Mouse (Mus musculus) forebrain, embryonic 14.5 days (tissue): ENCODE measurements around the gene Rgs2. TPM values are rescaled to one million over a fixed set of nuclear protein-coding genes. Genes with fewer than 3 reads are reported as not detected.

Experiments used
- ATAC-seq: fragments of 200-750 bp; cut with Nextera tagmentation; 2 replicates; pipeline ENCODE4 v1.8.0; 2017; ENCODE audit warnings: mild to moderate bottlenecking, moderate library complexity
- DNase-seq: peaks from one replicate; pipeline ENCODE4 v3.0.0-alpha.2; 2015; ENCODE audit warnings: low spot score
- H3K27ac ChIP-seq: fragments of 300-500 bp; sonication (generic); 2 replicates; pipeline ENCODE4 v1.5.1; 2014; ENCODE audit warnings: low read depth, mild to moderate bottlenecking, control low read depth, low read length, moderate library complexity
- H3K27me3 ChIP-seq: fragments of 300-500 bp; sonication (generic); replicated peaks from 2 replicates; pipeline ENCODE4 v1.6.1; 2014; ENCODE audit warnings: low read length, control low read depth, mixed read lengths; ENCODE audit not compliant: control insufficient read depth, insufficient read depth
- H3K36me3 ChIP-seq: fragments of 300-500 bp; sonication (generic); 2 replicates; pipeline ENCODE4 v1.6.1; 2014; ENCODE audit warnings: low read length, control low read depth; ENCODE audit not compliant: control insufficient read depth, insufficient read depth
- H3K4me1 ChIP-seq: fragments of 300-500 bp; sonication (generic); 2 replicates; pipeline ENCODE4 v1.6.1; 2014; ENCODE audit warnings: antibody characterized with exemption, low read length, control low read depth; ENCODE audit not compliant: control insufficient read depth, insufficient read depth
- H3K4me2 ChIP-seq: fragments of 300-500 bp; sonication (generic); 2 replicates; pipeline ENCODE4 v1.6.1; 2014; ENCODE audit warnings: mild to moderate bottlenecking, control low read depth, low read length
- H3K4me3 ChIP-seq: fragments of 300-500 bp; sonication (generic); 2 replicates; pipeline ENCODE4 v1.5.1; 2014; ENCODE audit warnings: low read depth, low read length, control low read depth
- H3K9ac ChIP-seq: fragments of 300-500 bp; sonication (generic); 2 replicates; pipeline ENCODE4 v1.6.1; 2014; ENCODE audit warnings: mild to moderate bottlenecking, low read length, control low read depth, moderate library complexity
- H3K9me3 ChIP-seq: fragments of 300-500 bp; sonication (generic); replicated peaks from 2 replicates; pipeline ENCODE4 v1.6.1; 2016; ENCODE audit warnings: low read length, control low read depth, mixed read lengths; ENCODE audit not compliant: control insufficient read depth
- WGBS: fragments of 180-500 bp; shearing (Covaris S2); extraction: QIAGEN DNeasy Blood & Tissue Kit; methylation state at CpG from one replicate; pipeline ENCODE4 v1.1.7; 2014; 5-methylcytosine and 5-hydroxymethylcytosine counted together
- polyA plus RNA-seq: library from polyadenylated mRNA; unstranded; fragments of >200 nt; fragmentation: Nextera tagmentation; extraction: Ambion mirVana; gene quantifications from 2 replicates; pipeline ENCODE4 v1.2.1, GENCODE M21; 2014

Gene Rgs2
- polyA plus RNA-seq, 1 experiment from 2014 or later: 98.0 TPM

GRCm38 (mm10) chr1:144006542-144006941, 2.6 kb upstream of the Rgs2 start:
- Histone ChIP-seq H3K36me3 (peaks cover 9% of the 10 kb centered on the region; the same call in 1 of the 2 replicates), H3K4me3 (peak overlapping the region; percentile 8; the same call in 1 of the 2 replicates), H3K4me1 (peaks cover 6% of the 10 kb centered on the region), H3K4me2 (peak overlapping the region; percentile 45), H3K9me3 (no peaks in the 10 kb centered on the region), H3K27me3 (no peaks in the 10 kb centered on the region), H3K27ac (no peak overlapping the region), H3K9ac (peak overlapping the region; percentile 32; the same call in 1 of the 2 replicates)
- no peak; the same call in 1 of the 2 replicates for ATAC-seq
- 2% methylated on average over 8 of the region's 8 CpGs for WGBS
- DNase-seq: peak; percentile 86

- H3K36me3 ChIP-seq: peaks cover 11% of the 10 kb centered on the region; the same call in 1 of the 2 replicates
- H3K27ac ChIP-seq: no peak overlapping the region
- H3K4me3 ChIP-seq: no peak overlapping the region
- H3K27me3 ChIP-seq: no peaks in the 10 kb centered on the region
- H3K4me2 ChIP-seq: no peak overlapping the region
- no peak for DNase-seq
- peaks cover 6% of the 10 kb centered on the region for H3K4me1 ChIP-seq
- H3K9me3 ChIP-seq: no peaks in the 10 kb centered on the region
- no peak for ATAC-seq
- H3K9ac ChIP-seq: no peak overlapping the region
Observed at GRCm38 (mm10) chr1:144005648-144006047, 1.7 kb upstream of the Rgs2 start.

GRCm38 (mm10) chr1:144004741-144005140, 780 bp upstream of the Rgs2 start:
- Histone ChIP-seq H3K9ac (peak overlapping the region; percentile 70), H3K9me3 (no peaks in the 10 kb centered on the region), H3K4me2 (peak overlapping the region; percentile 92), H3K27me3 (no peaks in the 10 kb centered on the region), H3K27ac (peak overlapping the region; percentile 68; the same call in 1 of the 2 replicates), H3K36me3 (peaks cover 11% of the 10 kb centered on the region; the same call in 1 of the 2 replicates), H3K4me3 (peak overlapping the region; percentile 49), H3K4me1 (peaks cover 6% of the 10 kb centered on the region)
- DNase-seq: peak; percentile 47
- 2% methylated on average over 9 of the region's 9 CpGs for WGBS
- 0 out of 2 replicates have a peak, but pooled peaks have one; percentile 0 for ATAC-seq

GRCm38 (mm10) chr1:144003416-144003815, 545 bp downstream of the Rgs2 start:
- peak overlapping the region; percentile 49 for H3K4me3 ChIP-seq
- H3K4me2 ChIP-seq: peak overlapping the region; percentile 92
- H3K9me3 ChIP-seq: no peaks in the 10 kb centered on the region
- peaks cover 6% of the 10 kb centered on the region for H3K4me1 ChIP-seq
- 4% methylated on average over 10 of the region's 10 CpGs for WGBS
- H3K36me3 ChIP-seq: peaks cover 11% of the 10 kb centered on the region; the same call in 1 of the 2 replicates
- H3K27me3 ChIP-seq: no peaks in the 10 kb centered on the region
- peak overlapping the region; percentile 70 for H3K27ac ChIP-seq
- peak; percentile 7 for ATAC-seq
- peak; percentile 54 for DNase-seq
- peak overlapping the region; percentile 70 for H3K9ac ChIP-seq

- Histone ChIP-seq H3K27me3 (no peaks in the 10 kb centered on the region), H3K4me2 (peak overlapping the region; percentile 92), H3K36me3 (peaks cover 11% of the 10 kb centered on the region; the same call in 1 of the 2 replicates), H3K4me1 (peaks cover 6% of the 10 kb centered on the region), H3K9ac (peak overlapping the region; percentile 70), H3K27ac (no peak overlapping the region), H3K4me3 (peak overlapping the region; percentile 49), H3K9me3 (no peaks in the 10 kb centered on the region)
- DNase-seq (no peak), ATAC-seq (no peak)
- 70% methylated on average over 4 of the region's 4 CpGs for WGBS
Observed at GRCm38 (mm10) chr1:144002715-144003066, 1.3 kb downstream of the Rgs2 start.

GRCm38 (mm10) chr1:144002036-144002714, 1.8 kb downstream of the Rgs2 start:
- peak overlapping the region; percentile 70; the same call in 1 of the 2 replicates for H3K9ac ChIP-seq
- no peaks in the 10 kb centered on the region for H3K9me3 ChIP-seq
- WGBS: 86% methylated on average over 6 of the region's 6 CpGs
- H3K4me3 ChIP-seq: peak overlapping the region; percentile 49
- peaks cover 11% of the 10 kb centered on the region; the same call in 1 of the 2 replicates for H3K36me3 ChIP-seq
- no peaks in the 10 kb centered on the region for H3K27me3 ChIP-seq
- no peak for ATAC-seq
- peak overlapping the region; percentile 92 for H3K4me2 ChIP-seq
- no peak overlapping the region for H3K27ac ChIP-seq
- no peak for DNase-seq
- peaks cover 6% of the 10 kb centered on the region for H3K4me1 ChIP-seq

GRCm38 (mm10) chr1:144000246-144000645, 3.7 kb downstream of the Rgs2 start:
- H3K9ac ChIP-seq: no peak overlapping the region
- H3K27me3 ChIP-seq: no peaks in the 10 kb centered on the region
- no peak overlapping the region for H3K27ac ChIP-seq
- no peak overlapping the region for H3K4me2 ChIP-seq
- H3K36me3 ChIP-seq: peaks cover 11% of the 10 kb centered on the region; the same call in 1 of the 2 replicates
- H3K4me3 ChIP-seq: no peak overlapping the region
- no peaks in the 10 kb centered on the region for H3K9me3 ChIP-seq
- WGBS: 91% methylated on average over 4 of the region's 4 CpGs
- DNase-seq (no peak), ATAC-seq (no peak)
- peaks cover 4% of the 10 kb centered on the region for H3K4me1 ChIP-seq

- Histone ChIP-seq H3K27ac (no peak overlapping the region), H3K4me1 (no peaks in the 10 kb centered on the region; the same call in 1 of the 2 replicates), H3K27me3 (no peaks in the 10 kb centered on the region), H3K4me2 (no peak overlapping the region), H3K36me3 (peaks cover 11% of the 10 kb centered on the region; the same call in 1 of the 2 replicates), H3K9me3 (no peaks in the 10 kb centered on the region), H3K9ac (no peak overlapping the region), H3K4me3 (no peak overlapping the region)
- DNase-seq (no peak), ATAC-seq (no peak)
- 84% methylated on average over 7 of the region's 7 CpGs for WGBS
Observed at GRCm38 (mm10) chr1:143999371-143999920, 4.5 kb downstream of the Rgs2 start.

GRCm38 (mm10) chr1:143993026-143993425, 10.9 kb downstream of the Rgs2 start:
- Histone ChIP-seq H3K27me3 (no peaks in the 10 kb centered on the region), H3K27ac (no peak overlapping the region), H3K4me2 (no peak overlapping the region), H3K36me3 (no peaks in the 10 kb centered on the region), H3K9me3 (no peaks in the 10 kb centered on the region), H3K4me1 (no peaks in the 10 kb centered on the region), H3K9ac (no peak overlapping the region), H3K4me3 (no peak overlapping the region)
- 91% methylated on average over 1 of the region's 1 CpGs for WGBS
- ATAC-seq (no peak), DNase-seq (no peak)
